Mouse (Mus musculus) layer of hippocampus, adult 18-20 months (tissue): ENCODE data around the gene Hs3st2. TPM values are rescaled to one million over a fixed set of nuclear protein-coding genes. Genes with fewer than 3 reads are reported as not detected.

ENCODE experiments used
- DNase-seq, 2 experiments: peaks; one replicate each; pipeline ENCODE4 v3.0.0; 2022; ENCODE audit warnings: low spot score in 2 of 2
- total RNA-seq, 2 experiments: library from RNA; stranded (reverse); gene quantifications; 2 replicates each; pipeline ENCODE4 v1.2.3; 2021

Gene Hs3st2
- total RNA-seq, 2 experiments from 2014 or later, result 10.3 to 13.5 TPM

- no peak for DNase-seq
These were observed 65.1 kb downstream of the Hs3st2 start for GRCm38 (mm10) chr7:121456716-121457115.

DNA sequence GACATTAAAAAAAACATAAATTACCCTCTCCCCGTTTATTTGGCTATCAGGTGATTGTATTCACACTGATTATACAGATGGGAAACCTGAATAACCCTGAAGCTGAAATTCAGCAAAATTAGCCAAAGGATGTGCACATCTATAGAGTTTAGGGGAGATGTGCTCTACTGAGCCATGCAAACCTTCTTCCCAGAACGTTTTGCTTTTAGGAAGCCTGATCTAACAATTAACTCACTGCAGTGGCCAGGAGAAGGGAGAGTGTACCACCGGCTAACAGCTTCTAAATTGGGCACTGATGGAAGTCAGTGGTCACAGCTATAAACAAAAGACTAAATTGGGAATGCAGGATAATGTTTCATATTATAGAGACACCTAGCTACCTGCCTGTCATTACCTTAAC is 66.4 kb downstream of the Hs3st2 start:
- no peak for DNase-seq

DNA sequence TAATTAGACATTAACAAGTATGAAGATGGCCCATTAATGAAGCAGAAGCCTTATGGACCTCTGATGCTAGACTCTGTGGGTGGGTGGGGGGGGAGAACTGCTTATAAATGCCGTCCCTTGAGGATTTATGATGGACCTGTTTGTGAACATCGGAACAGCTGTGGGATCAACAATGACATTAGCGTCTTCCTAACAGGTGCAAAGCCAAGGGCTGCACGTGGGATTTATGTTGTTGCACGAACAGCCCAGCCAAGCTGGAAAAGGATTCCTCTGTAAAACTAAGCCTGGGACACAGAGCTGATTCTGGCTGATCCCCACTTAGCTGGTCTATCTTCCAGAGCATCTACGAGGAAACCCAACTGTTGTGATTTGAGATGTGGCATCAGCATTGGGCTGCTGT is 69.0 kb downstream of the Hs3st2 start:
- no peak for DNase-seq

DNA sequence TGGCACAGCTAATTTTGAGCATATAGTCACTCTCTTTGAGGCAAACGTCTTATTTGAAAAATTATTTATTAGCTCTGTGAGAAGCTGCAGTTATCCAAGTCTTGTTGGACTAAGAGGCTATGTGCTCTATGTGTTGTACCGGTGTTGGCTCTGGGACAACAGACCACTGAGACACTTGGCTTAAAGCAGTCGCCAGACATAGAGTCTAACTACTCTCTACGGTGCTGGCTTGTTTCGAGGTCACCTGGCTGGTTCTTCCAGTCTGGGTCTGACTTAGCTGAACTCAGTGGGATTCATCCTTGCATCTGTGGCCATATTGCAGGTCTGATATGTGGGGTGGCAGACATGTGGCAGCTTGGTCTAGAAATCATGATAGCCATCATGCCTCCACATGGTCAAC is 72.8 kb downstream of the Hs3st2 start:
- no peak for DNase-seq

GRCm38 (mm10) chr7:121465111-121465510 is 73.5 kb downstream of the Hs3st2 start:
- no peak for DNase-seq

DNA sequence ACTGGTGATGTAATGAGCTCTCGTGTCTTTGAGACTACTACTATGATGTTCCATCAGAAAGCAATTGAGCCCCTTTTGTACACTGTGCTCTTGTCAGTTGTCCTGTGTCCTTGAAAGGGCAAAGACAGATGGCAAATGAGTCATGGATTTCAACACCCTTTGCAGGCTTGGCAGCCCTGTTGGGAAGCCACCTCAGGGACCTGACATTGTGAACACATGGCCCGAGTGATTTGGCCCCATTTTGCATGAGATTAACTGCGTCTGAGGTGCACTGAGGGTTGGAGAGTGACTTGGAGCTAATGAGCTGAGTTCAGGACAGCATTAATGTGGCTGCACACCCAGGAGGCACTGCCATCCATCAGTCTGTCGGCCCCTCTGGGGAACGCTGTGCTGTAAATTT is 74.7 kb downstream of the Hs3st2 start:
- DNase-seq, result no peak

DNA sequence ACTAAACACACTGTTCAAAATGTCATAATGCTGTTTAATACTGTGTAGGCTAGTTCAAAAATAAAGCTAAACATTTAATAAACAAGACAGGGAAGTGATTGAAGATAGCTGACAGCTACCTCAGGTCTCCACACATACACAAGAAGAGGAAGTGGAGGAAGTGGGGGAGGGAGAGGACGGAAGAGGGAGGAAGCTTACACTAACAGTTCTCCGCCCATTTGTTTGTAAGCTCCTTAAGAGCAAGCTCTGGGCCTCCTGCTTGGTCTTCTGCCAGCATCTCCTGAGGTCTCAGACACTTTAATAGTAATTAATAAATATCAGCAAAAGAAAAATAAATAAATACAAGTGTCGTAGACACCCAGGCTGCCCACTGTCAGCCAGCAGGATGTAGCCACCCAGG is 77.8 kb downstream of the Hs3st2 start:
- DNase-seq, result no peak

DNA sequence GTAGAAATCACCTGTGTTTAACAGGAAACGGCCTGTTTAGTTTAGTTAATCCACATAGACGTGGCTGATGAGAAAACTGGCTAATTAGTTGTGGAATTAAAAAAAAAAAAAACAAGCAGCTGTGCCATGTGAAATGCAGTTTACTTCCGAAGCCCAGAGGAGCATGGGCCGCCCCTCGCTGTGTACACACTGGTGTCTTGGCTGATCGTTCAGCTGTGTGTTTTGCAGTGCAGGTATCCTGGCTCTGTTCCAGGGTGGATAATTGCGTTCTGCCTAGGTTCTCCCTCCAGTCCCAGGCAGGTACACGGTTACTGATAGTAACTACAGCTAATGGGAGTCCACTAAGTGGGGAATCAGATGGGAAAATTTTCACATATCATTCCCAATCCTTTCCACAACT is 86.6 kb downstream of the Hs3st2 start:
- no peak for DNase-seq

- no peak for DNase-seq
These were observed 88.4 kb downstream of the Hs3st2 start for GRCm38 (mm10) chr7:121480106-121480505.

GRCm38 (mm10) chr7:121484590-121484989 is 92.9 kb downstream of the Hs3st2 start:
- peak; percentile 21 to 64 for DNase-seq

GRCm38 (mm10) chr7:121485266-121485665 is 93.6 kb downstream of the Hs3st2 start:
- DNase-seq, result peak; percentile 19 to 69

GRCm38 (mm10) chr7:121487291-121487690 is 95.6 kb downstream of the Hs3st2 start:
- DNase-seq, result peak; percentile 25 to 54

- no peak for DNase-seq
These were observed 97.7 kb downstream of the Hs3st2 start for GRCm38 (mm10) chr7:121489401-121489800.

DNA sequence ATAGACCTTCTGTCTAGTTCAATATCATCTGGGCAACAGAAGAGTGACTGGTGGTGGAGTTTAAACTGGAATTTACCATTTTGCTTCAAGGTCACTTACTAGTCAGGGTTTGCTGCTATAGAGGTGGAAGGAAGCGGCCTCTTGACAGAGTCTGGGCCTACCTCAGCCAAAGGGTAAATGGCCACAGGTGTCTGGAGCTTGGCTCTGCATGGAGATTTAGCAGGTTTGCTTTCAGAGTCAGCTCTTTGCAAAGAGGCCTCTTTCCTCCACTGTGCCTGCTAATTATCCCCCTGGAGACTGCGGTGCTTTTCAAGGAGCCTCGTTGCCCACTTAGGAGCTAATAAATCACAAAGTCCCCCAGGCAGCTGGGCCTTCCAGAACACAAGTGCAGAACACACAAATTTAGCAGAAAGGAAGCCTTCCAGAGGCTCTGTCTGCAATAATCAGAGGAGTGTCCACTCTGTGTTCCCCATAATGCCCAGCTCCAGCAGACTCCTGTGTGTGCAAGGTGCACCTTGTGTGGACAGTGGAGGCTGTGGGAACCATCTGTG is 99.9 kb downstream of the Hs3st2 start:
- no peak for DNase-seq

- DNase-seq, result no peak
These were observed 108.9 kb downstream of the Hs3st2 start for GRCm38 (mm10) chr7:121500516-121500915.

DNA sequence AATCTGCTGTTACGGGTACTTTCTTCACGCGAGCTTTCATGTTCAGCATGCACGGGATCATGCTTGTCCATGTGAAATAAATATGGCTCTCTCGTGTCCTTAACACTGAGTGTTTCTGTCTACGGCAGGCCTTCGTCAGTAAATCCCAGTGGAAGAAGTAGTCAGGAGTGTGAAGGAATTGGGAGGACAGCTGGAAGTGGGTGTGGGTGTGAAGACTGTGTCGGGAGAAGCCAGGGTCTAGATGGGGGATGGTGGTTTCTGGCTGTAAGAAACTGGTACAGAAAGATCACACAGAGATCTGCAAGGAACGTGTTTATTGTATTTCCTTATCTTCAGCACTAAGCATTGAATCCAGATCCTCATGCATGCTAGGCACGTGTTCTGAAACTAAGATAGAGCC is 110.0 kb downstream of the Hs3st2 start:
- DNase-seq, result peak; percentile 20 to 54

DNA sequence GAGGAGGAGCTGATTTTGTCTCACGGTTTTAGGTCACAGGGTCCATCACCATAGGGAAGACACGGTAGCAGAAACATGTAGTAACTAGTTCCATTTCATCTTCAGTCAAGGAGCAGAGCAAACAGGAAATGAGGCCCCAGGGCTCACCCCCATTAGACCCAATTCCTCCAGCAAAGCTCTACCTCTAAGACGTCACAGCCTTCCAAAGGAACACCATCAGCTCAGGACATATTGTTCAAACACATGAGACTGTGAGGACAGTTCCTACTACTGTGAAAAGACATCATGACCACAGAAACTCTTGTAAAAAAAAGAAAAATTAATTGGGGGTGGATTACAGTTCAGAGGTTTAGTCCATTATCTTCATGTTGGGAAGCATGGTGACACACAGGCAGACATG is 125.1 kb downstream of the Hs3st2 start:
- DNase-seq, result no peak

DNA sequence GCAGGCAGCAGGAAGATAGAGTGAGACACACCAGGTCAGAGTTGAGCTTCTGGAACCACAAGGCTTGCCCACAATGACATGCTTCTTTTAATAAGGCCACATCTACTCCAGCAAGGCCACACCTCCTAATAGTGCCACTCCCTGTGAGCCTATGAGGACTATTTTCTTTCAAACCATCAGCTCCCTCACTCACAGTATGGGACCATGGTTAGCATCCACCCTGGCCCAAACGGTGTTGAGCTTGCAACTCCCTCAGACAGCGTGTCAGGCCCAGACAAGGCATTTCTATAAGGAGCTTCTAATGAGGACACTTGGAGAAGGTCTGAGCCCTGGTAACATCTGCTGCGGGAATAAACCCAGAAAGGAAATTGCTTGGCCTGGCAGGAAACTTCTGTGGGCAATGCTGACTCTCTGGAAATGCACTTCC is 125.5 kb downstream of the Hs3st2 start:
- no peak for DNase-seq

DNA sequence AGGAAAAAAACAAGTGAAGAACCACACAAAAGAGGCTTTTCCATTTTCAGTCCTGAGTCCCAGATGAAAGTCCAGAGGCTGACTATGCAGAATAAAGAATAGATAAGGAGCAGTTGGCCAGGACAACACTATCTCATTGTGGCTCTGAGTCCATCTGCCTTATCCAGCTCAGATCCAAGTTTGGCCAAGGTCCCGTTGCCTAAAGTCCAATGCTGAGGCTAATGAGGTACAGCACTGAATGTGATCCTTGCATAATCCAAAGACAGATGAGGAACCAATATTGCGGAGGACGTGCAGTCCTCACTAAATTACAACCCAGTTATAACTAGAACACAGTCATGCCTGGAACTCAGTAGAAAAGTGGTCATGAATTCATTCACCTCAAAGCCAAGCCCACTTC is 130.5 kb downstream of the Hs3st2 start:
- no peak for DNase-seq

- DNase-seq, result no peak
These were observed 137.4 kb downstream of the Hs3st2 start for GRCm38 (mm10) chr7:121529023-121529422.

DNA sequence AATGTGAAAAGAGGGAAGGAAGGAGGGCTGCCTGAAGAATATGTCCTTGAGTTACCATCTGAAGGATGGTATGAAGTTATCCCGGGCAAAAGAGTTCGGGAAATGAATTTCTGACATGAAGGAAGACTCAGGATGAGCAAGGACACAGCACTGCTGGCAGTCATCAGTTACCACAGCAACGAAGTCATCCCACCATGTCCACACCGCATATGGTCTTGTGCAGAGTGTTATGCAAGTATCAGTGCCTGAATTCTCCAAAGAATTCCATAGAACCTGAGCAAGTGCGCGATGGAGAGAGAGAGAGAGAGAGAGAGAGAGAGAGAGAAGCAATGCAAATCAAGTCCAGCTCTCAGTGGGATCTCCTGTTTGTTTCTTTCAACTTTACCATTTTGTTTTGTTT is 142.0 kb downstream of the Hs3st2 start:
- peak; percentile 19 to 26 for DNase-seq

GRCm38 (mm10) chr7:121534386-121534785 is 142.7 kb downstream of the Hs3st2 start:
- DNase-seq, result peak; percentile 37 to 39

- no peak for DNase-seq
These were observed 144.3 kb downstream of the Hs3st2 start for GRCm38 (mm10) chr7:121535987-121536386.
